Mouse (Mus musculus): ENCODE data around the gene Tmem9b.

DNA sequence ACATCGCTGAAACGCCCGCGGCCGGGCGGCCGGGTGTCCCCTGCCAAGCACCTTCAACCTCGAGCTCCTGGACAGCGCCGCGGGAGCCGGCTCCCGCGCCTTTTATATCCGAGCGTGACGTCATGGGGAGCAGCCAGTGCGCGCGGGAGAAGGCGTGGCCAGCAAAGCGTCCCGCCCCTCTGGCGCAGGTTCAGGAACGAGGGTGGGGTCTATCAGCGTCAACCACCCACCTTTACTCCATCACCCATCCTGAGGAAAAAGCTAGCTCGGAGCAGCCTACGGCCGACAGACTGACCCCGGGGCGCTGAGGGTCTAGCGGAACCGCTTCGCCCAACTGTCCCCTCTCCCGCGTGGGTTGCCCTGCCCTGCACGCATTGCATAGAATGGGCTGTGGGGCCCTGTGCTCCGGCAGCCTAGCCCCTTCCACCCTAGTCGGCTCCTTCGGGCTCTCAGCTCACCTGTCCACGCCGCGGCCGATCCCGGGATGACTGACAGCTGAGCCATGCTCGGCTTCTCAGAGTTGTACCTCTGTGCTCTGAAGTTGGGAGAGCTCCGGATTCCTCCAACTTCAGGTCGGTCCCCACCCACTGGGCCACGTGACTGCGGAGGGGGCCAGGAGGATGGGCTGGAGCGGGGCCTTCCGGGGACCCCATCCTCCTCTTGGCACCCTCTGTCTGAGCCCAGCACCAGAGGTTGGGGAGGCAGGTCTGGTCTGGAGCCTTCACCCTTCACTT lies 29.0 kb upstream of the Tmem9b start, which contains the start of gene Nrip3:
- TF ChIP-seq CTCF (IDR thresholded peaks at IDR 0.05; ENCODE audit: low read depth): no peak
- no peak for TF ChIP-seq EP300 (optimal IDR thresholded peaks at IDR 0.05)
